Mouse (Mus musculus) embryonic facial prominence, embryonic 15.5 days (tissue): ENCODE data around the gene Opcml. TPM values are rescaled to one million over a fixed set of nuclear protein-coding genes. Genes with fewer than 3 reads are reported as not detected.

Experiments used
- ATAC-seq: fragments of 200-750 bp; cut with Nextera tagmentation; 2 replicates; pipeline ENCODE4 v1.8.0; 2017; ENCODE audit warnings: low read depth, moderate TSS enrichment; ENCODE audit not compliant: insufficient number of reproducible peaks, low FRiP score, low TSS enrichment
- H3K27ac ChIP-seq: fragments of 300-500 bp; sonication (generic); replicated peaks from 2 replicates; pipeline ENCODE4 v1.5.1; 2015; ENCODE audit warnings: mild to moderate bottlenecking, inconsistent platforms
- H3K27me3 ChIP-seq: fragments of 300-500 bp; sonication (generic); 2 replicates; pipeline ENCODE4 v1.6.1; 2015; ENCODE audit warnings: inconsistent platforms
- H3K36me3 ChIP-seq: fragments of 300-500 bp; sonication (generic); 2 replicates; pipeline ENCODE4 v1.6.1; 2015; ENCODE audit warnings: mild to moderate bottlenecking, inconsistent platforms
- H3K4me1 ChIP-seq: fragments of 300-500 bp; sonication (generic); 2 replicates; pipeline ENCODE4 v1.6.1; 2015; ENCODE audit warnings: inconsistent platforms
- H3K4me2 ChIP-seq: fragments of 300-500 bp; sonication (generic); replicated peaks from 2 replicates; pipeline ENCODE4 v1.6.1; 2015; ENCODE audit warnings: mild to moderate bottlenecking, inconsistent platforms
- H3K4me3 ChIP-seq: fragments of 300-500 bp; sonication (generic); replicated peaks from 2 replicates; pipeline ENCODE4 v1.5.1; 2015; ENCODE audit warnings: mild to moderate bottlenecking, inconsistent platforms
- H3K9ac ChIP-seq: fragments of 300-500 bp; sonication (generic); 2 replicates; pipeline ENCODE4 v1.6.1; 2015; ENCODE audit warnings: inconsistent platforms
- H3K9me3 ChIP-seq: fragments of 300-500 bp; sonication (generic); replicated peaks from 2 replicates; pipeline ENCODE4 v1.6.1; 2016; ENCODE audit warnings: inconsistent platforms
- WGBS: fragments of 180-500 bp; shearing (Covaris S2); methylation state at CpG from one replicate; pipeline ENCODE4 v1.1.7; 2015; 5-methylcytosine and 5-hydroxymethylcytosine counted together
- polyA plus RNA-seq: library from polyadenylated mRNA; unstranded; fragments of >200 nt; fragmentation: Nextera tagmentation; extraction: Ambion mirVana; gene quantifications from 2 replicates; pipeline ENCODE4 v1.2.1, GENCODE M21; 2015

The Opcml gene
- polyA plus RNA-seq, 1 experiment from 2014 or later, result 5.7 TPM

DNA sequence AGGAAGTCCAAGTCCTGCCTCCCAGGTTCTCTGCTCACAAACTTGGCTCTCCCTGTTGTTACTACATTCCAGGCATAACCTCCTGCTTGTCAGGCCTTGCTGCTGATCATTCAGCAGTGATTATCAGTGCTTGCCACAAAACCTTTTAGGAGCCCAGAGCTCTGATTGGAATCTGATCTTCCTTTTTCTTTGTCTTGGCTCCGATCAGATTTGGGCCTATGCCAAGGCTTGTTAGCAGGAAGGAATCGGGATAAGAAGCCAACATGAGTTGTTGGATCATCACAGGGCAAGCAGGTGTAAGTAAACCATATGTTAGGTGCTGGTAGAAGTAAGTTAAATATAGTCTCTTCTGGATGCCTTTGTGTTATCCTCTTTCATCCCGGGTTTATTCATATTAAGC is 954.2 kb downstream of the Opcml start:
- Histone ChIP-seq H3K27ac (no peak overlapping the region), H3K4me3 (no peak overlapping the region), H3K36me3 (no peaks in the 10 kb centered on the region), H3K9me3 (no peaks in the 10 kb centered on the region), H3K9ac (no peak overlapping the region), H3K4me2 (no peak overlapping the region), H3K4me1 (no peaks in the 10 kb centered on the region), H3K27me3 (no peaks in the 10 kb centered on the region)
- ATAC-seq, result no peak
- 53% methylated on average over 3 of the region's 3 CpGs for WGBS

DNA sequence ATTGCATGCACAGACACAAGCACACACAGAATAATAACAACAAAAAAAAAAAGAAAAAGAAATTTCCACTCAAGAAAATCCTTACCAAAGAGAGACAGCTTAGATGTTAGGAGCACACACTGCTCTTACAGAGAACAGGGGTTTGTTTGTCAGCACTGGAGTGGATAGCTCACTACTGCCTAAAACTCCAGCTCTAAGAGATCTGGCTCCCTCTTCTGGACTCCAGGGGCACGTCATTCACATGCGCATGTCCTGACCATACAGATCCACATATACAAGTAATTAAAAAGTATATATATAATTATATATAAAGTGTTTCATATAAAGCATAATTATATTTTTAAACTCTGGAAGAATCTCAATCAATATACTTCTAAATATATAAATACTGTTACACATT is 958.3 kb downstream of the Opcml start:
- Histone ChIP-seq H3K27ac (no peak overlapping the region), H3K9me3 (no peaks in the 10 kb centered on the region), H3K36me3 (no peaks in the 10 kb centered on the region), H3K4me1 (no peaks in the 10 kb centered on the region), H3K4me2 (no peak overlapping the region), H3K27me3 (no peaks in the 10 kb centered on the region), H3K4me3 (no peak overlapping the region), H3K9ac (no peak overlapping the region)
- 78% methylated on average over 2 of the region's 2 CpGs for WGBS
- ATAC-seq, result no peak

DNA sequence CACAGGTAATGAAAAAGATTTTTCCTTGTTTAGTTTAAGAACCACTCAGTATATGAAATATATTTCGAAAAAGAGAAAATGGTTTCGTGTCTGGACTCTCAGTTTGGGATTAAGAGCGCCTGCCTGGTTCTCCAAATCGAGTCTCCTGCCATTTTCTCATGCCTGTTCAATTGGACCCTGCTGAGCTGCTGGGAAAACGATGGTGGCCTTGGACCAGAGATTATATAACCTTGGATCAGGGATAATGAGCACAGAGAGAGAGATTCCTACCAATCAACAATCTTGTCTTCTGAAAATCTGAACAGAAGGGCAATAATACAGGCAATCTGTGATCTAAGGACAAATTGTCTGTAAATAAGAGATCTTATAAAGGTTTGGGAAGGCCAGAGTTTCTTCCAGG is 962.3 kb downstream of the Opcml start:
- WGBS, result 61% methylated on average over 5 of the region's 5 CpGs
- Histone ChIP-seq H3K27me3 (no peaks in the 10 kb centered on the region), H3K27ac (no peak overlapping the region), H3K9ac (no peak overlapping the region), H3K9me3 (no peaks in the 10 kb centered on the region), H3K4me2 (no peak overlapping the region), H3K4me3 (no peak overlapping the region), H3K36me3 (no peaks in the 10 kb centered on the region), H3K4me1 (no peaks in the 10 kb centered on the region)
- ATAC-seq, result no peak

DNA sequence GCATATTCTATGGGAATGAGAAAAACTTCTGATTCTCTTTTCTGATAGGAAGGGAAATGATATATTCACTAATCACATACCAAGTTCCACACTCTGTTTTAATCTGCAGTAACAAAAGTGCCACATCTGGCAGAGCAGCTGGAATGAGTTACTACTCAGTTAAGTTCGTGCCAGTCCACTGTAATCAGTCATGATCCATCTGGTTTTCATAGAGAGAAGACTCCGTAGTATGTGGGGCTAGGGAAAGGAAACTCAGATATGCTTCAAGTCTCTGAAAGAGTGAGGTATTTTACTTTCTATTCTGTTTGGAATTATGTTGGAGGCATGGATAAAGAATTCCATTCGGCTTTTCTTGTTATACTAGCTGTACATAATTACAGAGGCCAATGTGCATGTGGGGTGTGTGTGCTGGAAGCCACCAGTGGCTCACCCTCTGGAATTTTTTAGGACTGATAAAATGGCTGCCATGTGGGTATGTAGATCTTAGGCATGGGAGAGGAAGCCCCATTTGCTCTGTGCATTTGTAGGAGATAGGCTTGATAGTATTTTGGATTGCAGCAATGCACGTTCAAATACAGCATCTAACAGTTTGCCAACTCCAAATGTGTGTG is 966.4 kb downstream of the Opcml start:
- H3K9me3 ChIP-seq, result no peaks in the 10 kb centered on the region
- no peak for ATAC-seq
- H3K4me2 ChIP-seq, result no peak overlapping the region
- no peak overlapping the region for H3K9ac ChIP-seq
- H3K4me3 ChIP-seq, result no peak overlapping the region
- H3K27me3 ChIP-seq, result no peaks in the 10 kb centered on the region
- WGBS, result 34% methylated on average over 4 of the region's 4 CpGs
- H3K27ac ChIP-seq, result no peak overlapping the region
- no peaks in the 10 kb centered on the region for H3K36me3 ChIP-seq
- no peaks in the 10 kb centered on the region for H3K4me1 ChIP-seq

DNA sequence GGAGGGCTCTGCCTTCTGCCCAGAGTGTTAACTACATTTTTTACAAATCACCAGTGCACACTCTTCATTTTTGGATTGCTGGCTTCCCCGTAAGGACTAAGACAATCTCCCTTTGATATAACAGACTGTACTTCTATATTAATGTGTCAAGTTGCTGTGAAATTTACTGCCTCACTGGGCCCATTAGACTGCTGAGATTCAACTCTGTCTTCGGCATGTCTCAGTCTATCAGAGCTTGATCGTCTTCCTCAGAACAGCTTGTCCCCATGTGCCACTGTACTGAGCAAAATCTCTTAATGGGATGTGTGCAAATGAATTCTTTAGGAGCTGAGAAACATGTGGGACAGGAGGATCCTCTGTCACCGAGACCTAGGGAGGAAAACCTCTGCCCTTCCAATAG is 970.9 kb downstream of the Opcml start:
- no peak for ATAC-seq
- H3K9ac ChIP-seq, result no peak overlapping the region
- H3K36me3 ChIP-seq, result no peaks in the 10 kb centered on the region
- H3K9me3 ChIP-seq, result no peaks in the 10 kb centered on the region
- H3K4me3 ChIP-seq, result no peak overlapping the region
- WGBS, result 69% methylated on average over 4 of the region's 4 CpGs
- H3K4me2 ChIP-seq, result no peak overlapping the region
- H3K27me3 ChIP-seq, result no peaks in the 10 kb centered on the region
- H3K4me1 ChIP-seq, result no peaks in the 10 kb centered on the region
- no peak overlapping the region for H3K27ac ChIP-seq

DNA sequence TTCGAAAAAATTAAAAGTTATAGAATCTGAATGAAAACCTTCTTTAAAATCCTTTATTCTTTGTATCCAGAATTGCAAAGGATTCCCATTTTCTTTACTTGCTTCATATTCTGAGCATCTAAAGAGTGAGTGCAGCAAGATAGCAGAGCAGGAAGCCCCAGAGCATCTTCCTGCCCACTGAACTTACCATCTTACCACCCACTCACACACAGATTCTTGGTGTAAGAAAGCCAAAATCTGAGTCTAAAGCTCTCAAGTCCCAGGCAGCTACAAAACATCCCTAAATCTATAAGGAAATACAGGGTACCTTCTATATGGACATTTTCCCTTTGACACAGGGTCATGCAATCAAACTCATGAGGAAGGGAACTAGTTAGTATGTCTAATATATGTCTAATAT is 973.6 kb downstream of the Opcml start:
- 83% methylated on average over 1 of the region's 1 CpGs for WGBS
- Histone ChIP-seq H3K4me2 (no peak overlapping the region), H3K4me1 (no peaks in the 10 kb centered on the region), H3K9me3 (no peaks in the 10 kb centered on the region), H3K9ac (no peak overlapping the region), H3K27me3 (no peaks in the 10 kb centered on the region), H3K4me3 (no peak overlapping the region), H3K27ac (no peak overlapping the region), H3K36me3 (no peaks in the 10 kb centered on the region)
- no peak for ATAC-seq

DNA sequence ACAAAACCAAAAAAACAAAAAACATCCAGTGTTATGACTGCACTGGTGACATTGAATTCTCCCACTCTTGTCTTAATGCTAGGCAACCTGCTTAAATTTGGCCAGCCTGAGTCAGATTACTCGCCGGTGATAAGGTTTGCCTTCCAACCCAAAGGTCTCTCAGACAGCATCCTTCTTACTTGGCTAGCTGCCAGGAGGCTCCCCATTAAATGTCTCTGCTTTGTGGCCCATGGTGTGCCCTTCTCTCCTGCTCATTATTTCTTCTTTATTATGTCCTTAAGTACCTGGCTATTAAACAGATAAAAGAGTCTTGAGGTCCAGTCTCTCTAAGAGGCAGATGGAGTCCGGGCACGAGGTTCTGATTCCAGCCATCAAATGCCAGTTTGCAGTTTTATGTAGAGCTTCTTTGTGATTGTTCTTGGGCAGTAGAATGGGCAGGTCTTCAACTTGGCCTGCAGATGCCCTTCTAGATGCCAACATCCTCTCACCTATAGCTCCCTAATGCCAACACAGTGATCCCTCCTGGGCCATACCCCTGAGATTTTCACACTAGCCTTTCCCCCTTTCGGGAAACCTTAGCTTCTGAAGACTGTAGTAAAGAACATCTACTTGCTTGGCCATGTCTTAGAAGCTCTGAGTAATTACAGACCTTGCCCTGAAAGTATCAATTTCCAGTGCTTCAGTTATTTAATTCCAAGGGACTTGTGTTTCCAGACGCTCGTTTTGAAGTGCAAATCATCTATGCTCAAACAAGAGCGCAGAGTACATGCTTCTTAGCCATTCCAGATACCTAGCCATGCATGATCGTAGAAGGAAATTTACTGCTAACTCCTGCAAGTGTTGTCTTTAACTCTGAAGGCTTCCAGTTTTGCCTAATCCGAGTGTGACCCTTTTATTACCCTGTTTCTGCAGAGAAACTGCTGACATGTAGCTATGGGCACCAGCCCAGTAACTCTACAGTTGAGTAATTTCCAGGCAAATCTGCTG is 986.2 kb downstream of the Opcml start:
- H3K36me3 ChIP-seq, result no peaks in the 10 kb centered on the region
- no peaks in the 10 kb centered on the region for H3K27me3 ChIP-seq
- whole genome bisulfite sequencing, result 60% methylated on average over 10 of the region's 10 CpGs
- no peaks in the 10 kb centered on the region for H3K9me3 ChIP-seq
- H3K4me1 ChIP-seq, result no peaks in the 10 kb centered on the region
- H3K27ac ChIP-seq, result no peak overlapping the region
- H3K9ac ChIP-seq, result no peak overlapping the region
- no peak overlapping the region for H3K4me2 ChIP-seq
- H3K4me3 ChIP-seq, result no peak overlapping the region
- no peak for ATAC-seq

DNA sequence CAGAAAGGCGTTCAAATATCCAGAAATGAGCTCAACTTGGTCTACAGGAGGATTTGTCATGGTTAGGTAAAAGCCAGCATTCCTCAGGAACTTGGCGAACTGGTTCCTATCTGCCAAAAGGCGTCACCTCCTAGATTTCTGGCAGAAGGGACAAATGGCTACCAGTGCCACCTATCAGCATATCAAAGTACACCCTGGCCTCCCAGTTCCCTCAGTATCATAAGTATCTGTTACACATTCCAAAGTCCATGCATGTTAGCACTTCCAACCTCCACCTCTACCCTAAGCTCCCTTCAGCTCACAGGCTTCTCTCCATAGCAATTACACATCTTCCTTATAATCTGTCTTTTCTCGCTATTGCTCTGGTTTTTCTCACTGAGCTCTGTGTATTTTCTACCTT is 993.3 kb downstream of the Opcml start:
- ATAC-seq, result no peak
- 53% methylated on average over 4 of the region's 4 CpGs for WGBS
- H3K27ac ChIP-seq, result no peak overlapping the region
- H3K27me3 ChIP-seq, result no peaks in the 10 kb centered on the region
- no peaks in the 10 kb centered on the region for H3K4me1 ChIP-seq
- no peaks in the 10 kb centered on the region for H3K36me3 ChIP-seq
- H3K9ac ChIP-seq, result no peak overlapping the region
- H3K4me3 ChIP-seq, result no peak overlapping the region
- H3K9me3 ChIP-seq, result no peaks in the 10 kb centered on the region
- H3K4me2 ChIP-seq, result no peak overlapping the region

DNA sequence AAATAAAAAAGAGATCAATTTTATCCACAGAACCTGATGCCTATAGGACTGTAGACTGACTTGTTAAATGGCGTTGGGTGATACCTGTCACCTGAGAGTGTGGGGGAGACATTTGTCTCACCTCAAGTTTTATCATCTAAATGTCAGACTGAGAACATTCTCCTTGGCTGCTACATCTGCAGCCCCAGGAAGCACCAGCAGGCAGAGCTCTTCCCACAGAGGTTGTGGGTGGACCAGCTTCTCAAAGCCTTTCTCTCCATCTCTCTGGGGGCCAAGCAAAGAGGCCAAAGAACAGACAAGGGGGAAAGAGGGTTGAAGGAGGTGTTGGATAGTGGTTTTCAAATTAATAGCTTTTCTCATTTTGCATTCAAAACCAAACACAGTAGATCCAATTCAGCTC is 998.9 kb downstream of the Opcml start:
- ATAC-seq, result no peak
- no peaks in the 10 kb centered on the region for H3K27me3 ChIP-seq
- H3K9ac ChIP-seq, result no peak overlapping the region
- H3K4me2 ChIP-seq, result no peak overlapping the region
- no peak overlapping the region for H3K27ac ChIP-seq
- H3K4me3 ChIP-seq, result no peak overlapping the region
- no peaks in the 10 kb centered on the region for H3K36me3 ChIP-seq
- no peaks in the 10 kb centered on the region for H3K4me1 ChIP-seq
- no peaks in the 10 kb centered on the region for H3K9me3 ChIP-seq
- 82% methylated on average over 1 of the region's 1 CpGs for WGBS

DNA sequence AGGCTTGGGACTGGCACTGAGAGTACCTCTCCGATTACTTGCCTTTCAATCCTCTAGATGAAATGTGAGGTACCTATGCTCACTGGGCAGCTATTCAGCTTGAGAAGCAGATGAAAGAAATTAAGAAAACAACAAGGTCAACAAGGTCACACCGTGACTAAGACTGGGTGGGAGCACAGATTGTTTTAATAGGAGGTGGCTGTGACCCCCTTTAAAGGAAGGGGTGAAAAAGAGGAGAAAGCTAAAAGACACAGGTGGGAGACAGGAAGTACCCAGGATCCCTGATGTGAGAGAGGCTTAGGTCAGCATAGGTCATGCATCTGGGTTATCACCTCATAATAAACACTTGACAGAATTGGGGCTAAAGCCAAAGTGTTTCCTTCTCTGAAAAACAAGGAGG is 1009.5 kb downstream of the Opcml start:
- H3K9me3 ChIP-seq, result no peaks in the 10 kb centered on the region
- no peak overlapping the region for H3K4me2 ChIP-seq
- no peaks in the 10 kb centered on the region for H3K36me3 ChIP-seq
- no peak overlapping the region for H3K9ac ChIP-seq
- H3K27me3 ChIP-seq, result no peaks in the 10 kb centered on the region
- ATAC-seq, result no peak
- H3K4me3 ChIP-seq, result no peak overlapping the region
- H3K4me1 ChIP-seq, result no peaks in the 10 kb centered on the region
- 16% methylated on average over 2 of the region's 2 CpGs for WGBS
- no peak overlapping the region for H3K27ac ChIP-seq

DNA sequence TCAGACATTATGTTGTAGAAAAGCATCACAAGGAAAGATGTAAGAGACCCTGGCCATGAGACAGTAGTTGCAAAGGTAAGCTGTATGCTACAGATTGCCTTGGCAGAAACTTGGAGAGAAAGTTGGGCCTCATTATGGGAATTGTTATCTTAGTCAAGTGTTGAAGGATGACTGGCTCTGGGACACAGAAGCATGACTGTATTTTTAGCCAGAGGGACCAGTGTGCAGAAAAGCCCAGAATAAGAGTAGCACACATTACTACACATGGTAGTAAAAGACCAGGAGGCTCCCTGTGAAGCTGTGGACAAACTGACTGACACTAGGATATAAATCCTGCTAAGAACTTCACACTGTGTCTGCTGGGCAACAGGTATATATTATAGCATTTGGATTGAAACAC is 1016.1 kb downstream of the Opcml start:
- H3K4me2 ChIP-seq, result no peak overlapping the region
- no peaks in the 10 kb centered on the region for H3K4me1 ChIP-seq
- no peak overlapping the region for H3K4me3 ChIP-seq
- H3K36me3 ChIP-seq, result no peaks in the 10 kb centered on the region
- H3K27ac ChIP-seq, result no peak overlapping the region
- no peak overlapping the region for H3K9ac ChIP-seq
- H3K9me3 ChIP-seq, result no peaks in the 10 kb centered on the region
- no peaks in the 10 kb centered on the region for H3K27me3 ChIP-seq
- no peak for ATAC-seq

DNA sequence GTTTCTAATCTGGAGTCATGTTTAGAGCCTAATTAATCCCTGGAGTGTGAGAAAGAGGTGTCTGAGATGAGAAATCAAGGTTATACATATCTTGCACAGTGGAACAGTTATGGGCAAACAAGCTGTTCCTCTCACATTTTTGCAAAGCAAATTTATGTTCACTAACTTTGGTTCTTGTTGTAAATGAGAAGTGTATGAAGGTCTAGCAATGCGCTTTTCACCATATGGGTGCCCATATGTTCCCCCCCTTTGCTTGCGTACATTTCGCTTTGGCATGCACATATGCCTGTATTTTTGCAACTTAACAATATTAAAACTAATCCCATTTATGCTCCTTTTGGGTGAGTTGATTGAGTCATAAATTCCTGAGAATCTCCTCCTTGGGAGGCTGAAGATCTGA is 1031.5 kb downstream of the Opcml start:
- Histone ChIP-seq H3K27me3 (no peaks in the 10 kb centered on the region), H3K36me3 (no peaks in the 10 kb centered on the region), H3K9me3 (no peaks in the 10 kb centered on the region), H3K4me2 (no peak overlapping the region), H3K9ac (no peak overlapping the region), H3K27ac (no peak overlapping the region), H3K4me3 (no peak overlapping the region), H3K4me1 (no peaks in the 10 kb centered on the region)
- no peak for ATAC-seq
- 66% methylated on average over 3 of the region's 3 CpGs for WGBS
